Mouse (Mus musculus): ENCODE measurements around the gene Plscr2.

GRCm38 (mm10) chr9:92282563-92283171 lies 7.3 kb downstream of the Plscr2 start:
- TF ChIP-seq POLR2A (IDR thresholded peaks at IDR 0.05; ENCODE audit: low read depth, low read length) (no peak), CTCF (IDR thresholded peaks at IDR 0.05; ENCODE audit: extremely low read depth, insufficient read depth, insufficient read length, insufficient replicate concordance) (no peak)

Data from spleen, adult 2 months (tissue).